Mouse (Mus musculus) stomach, embryonic 14.5 days (tissue): ENCODE measurements around the gene Ift46. TPM values are rescaled to one million over a fixed set of nuclear protein-coding genes. Genes with fewer than 3 reads are reported as not detected.
A peak's percentile ranks its signal among the peaks of the same experiment; 100 is the strongest.
"Not testable (repeated sequence)": the region's sequence is repeated elsewhere in the genome, so short reads cannot be mapped to it uniquely, and the experiment has no call there.

Source experiments
- ATAC-seq: fragments of 200-750 bp; cut with Nextera tagmentation; 2 replicates; pipeline ENCODE4 v1.8.0; 2017; ENCODE audit warnings: low read depth, moderate TSS enrichment; ENCODE audit not compliant: insufficient number of reproducible peaks, insufficient read depth, low FRiP score
- H3K27ac ChIP-seq: fragments of 300-500 bp; sonication (generic); 2 replicates; pipeline ENCODE4 v1.5.1; 2014; ENCODE audit warnings: mild to moderate bottlenecking, low read length, moderate library complexity, mixed read lengths
- H3K27me3 ChIP-seq: fragments of 300-500 bp; sonication (generic); 2 replicates; pipeline ENCODE4 v1.6.1; 2014; ENCODE audit warnings: low read length, control low read depth, mixed read lengths; ENCODE audit not compliant: control insufficient read depth, insufficient read depth
- H3K36me3 ChIP-seq: fragments of 300-500 bp; sonication (generic); 2 replicates; pipeline ENCODE4 v1.6.1; 2014; ENCODE audit warnings: mild to moderate bottlenecking, control low read depth, low read length, moderate library complexity, mixed read lengths; ENCODE audit not compliant: control insufficient read depth, insufficient read depth
- H3K4me1 ChIP-seq: fragments of 300-500 bp; sonication (generic); 2 replicates; pipeline ENCODE4 v1.6.1; 2014; ENCODE audit warnings: low read length, control low read depth, mixed read lengths; ENCODE audit not compliant: control insufficient read depth, insufficient read depth
- H3K4me2 ChIP-seq: fragments of 300-500 bp; sonication (generic); replicated peaks from 2 replicates; pipeline ENCODE4 v1.6.1; 2014; ENCODE audit warnings: low read depth, low read length, control low read depth
- H3K4me3 ChIP-seq: fragments of 300-500 bp; sonication (generic); 2 replicates; pipeline ENCODE4 v1.5.1; 2014; ENCODE audit warnings: low read depth, low read length, control low read depth
- H3K9ac ChIP-seq: fragments of 300-500 bp; sonication (generic); replicated peaks from 2 replicates; pipeline ENCODE4 v1.6.1; 2014; ENCODE audit warnings: low read depth, mild to moderate bottlenecking, control low read depth, low read length, moderate library complexity, mixed read lengths
- H3K9me3 ChIP-seq: fragments of 300-500 bp; sonication (generic); 2 replicates; pipeline ENCODE4 v1.6.1; 2016; ENCODE audit warnings: low read depth, low read length, control low read depth; ENCODE audit not compliant: control insufficient read depth
- WGBS: fragments of 180-500 bp; shearing (Covaris S2); extraction: QIAGEN DNeasy Blood & Tissue Kit; methylation state at CpG from one replicate; pipeline ENCODE4 v1.1.7; 2014; 5-methylcytosine and 5-hydroxymethylcytosine counted together
- polyA plus RNA-seq: library from polyadenylated mRNA; unstranded; fragments of >200 nt; fragmentation: Nextera tagmentation; extraction: Ambion mirVana; gene quantifications from 2 replicates; pipeline ENCODE4 v1.2.1, GENCODE M21; 2014

Ift46 gene
- polyA plus RNA-seq, 1 experiment from 2014 or later = 119 TPM

DNA sequence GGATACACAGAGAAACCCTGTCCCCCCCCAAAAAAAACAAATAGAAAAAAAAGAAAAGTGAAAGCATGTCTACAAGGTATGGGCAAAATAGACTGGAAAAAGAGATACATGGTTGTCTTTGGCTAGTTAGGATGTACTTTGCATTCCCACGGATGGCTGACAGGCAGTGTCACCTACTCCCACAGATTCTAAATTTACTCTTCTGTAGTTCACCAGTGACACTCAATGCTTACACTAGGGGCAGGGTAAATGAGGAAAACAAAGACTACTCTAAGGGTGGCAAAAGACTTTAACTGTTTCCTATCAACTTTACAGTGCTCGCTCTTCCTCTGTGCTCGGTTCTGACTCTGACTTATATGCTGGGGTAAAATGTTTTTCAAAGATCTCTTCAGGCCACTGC lies 21.0 kb upstream of the Ift46 start:
- Histone ChIP-seq H3K36me3 (peaks cover 70% of the 10 kb centered on the region), H3K4me1 (no peaks in the 10 kb centered on the region), H3K4me2 (no peak overlapping the region), H3K27ac (no peak overlapping the region), H3K9me3 (no peaks in the 10 kb centered on the region), H3K4me3 (no peak overlapping the region), H3K27me3 (no peaks in the 10 kb centered on the region), H3K9ac (no peak overlapping the region)
- no peak for ATAC-seq
- WGBS = 93% methylated on average over 3 of the region's 3 CpGs

DNA sequence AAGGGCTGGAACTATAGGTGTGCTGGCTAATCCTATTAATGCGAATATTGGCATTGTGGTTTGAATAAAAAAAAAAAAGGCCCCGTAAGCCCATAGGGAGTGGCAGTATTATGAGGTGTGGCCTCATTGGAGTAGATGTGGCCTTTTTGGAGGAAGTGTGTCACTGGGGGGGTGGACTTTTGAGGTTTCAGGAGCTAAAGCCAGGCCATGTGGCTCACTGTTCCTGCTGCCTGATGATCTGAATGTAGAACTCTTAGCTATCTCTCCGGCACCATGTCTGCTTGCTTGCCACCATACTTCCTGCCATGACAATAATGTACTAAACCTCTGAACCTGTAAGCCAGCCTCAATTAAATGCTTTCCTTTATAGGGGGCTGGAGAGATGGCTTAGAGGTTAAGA lies 20.4 kb upstream of the Ift46 start:
- no peaks in the 10 kb centered on the region for H3K27me3 ChIP-seq
- no peaks in the 10 kb centered on the region for H3K9me3 ChIP-seq
- ATAC-seq = no peak
- no peak overlapping the region for H3K4me3 ChIP-seq
- H3K9ac ChIP-seq = no peak overlapping the region
- no peak overlapping the region for H3K4me2 ChIP-seq
- WGBS = 94% methylated on average over 3 of the region's 3 CpGs
- peaks cover 75% of the 10 kb centered on the region for H3K36me3 ChIP-seq
- H3K4me1 ChIP-seq = no peaks in the 10 kb centered on the region
- no peak overlapping the region for H3K27ac ChIP-seq

DNA sequence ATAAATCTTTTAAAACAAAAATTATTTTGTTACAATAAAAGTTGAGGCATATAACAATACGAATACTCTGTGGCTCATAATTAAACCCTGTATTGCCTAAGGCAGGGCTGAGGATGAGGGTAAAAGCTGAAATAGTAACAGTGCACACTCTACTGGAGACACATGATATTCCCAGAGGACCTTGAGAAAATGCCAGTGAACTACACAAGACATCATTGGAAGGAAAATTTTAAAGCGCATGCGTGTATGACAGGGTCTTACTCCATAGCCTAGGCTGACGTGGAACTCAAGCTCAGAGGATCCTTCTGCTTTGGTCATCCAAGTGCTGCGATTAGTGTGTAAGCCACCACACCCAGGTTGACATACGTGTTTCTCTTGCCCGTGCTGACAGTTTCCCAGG lies 19.2 kb upstream of the Ift46 start:
- Histone ChIP-seq H3K9ac (no peak overlapping the region), H3K4me3 (no peak overlapping the region), H3K9me3 (no peaks in the 10 kb centered on the region), H3K4me1 (no peaks in the 10 kb centered on the region), H3K27me3 (no peaks in the 10 kb centered on the region), H3K4me2 (no peak overlapping the region), H3K27ac (no peak overlapping the region), H3K36me3 (peaks cover 83% of the 10 kb centered on the region)
- 93% methylated on average over 7 of the region's 7 CpGs for WGBS
- no peak for ATAC-seq

DNA sequence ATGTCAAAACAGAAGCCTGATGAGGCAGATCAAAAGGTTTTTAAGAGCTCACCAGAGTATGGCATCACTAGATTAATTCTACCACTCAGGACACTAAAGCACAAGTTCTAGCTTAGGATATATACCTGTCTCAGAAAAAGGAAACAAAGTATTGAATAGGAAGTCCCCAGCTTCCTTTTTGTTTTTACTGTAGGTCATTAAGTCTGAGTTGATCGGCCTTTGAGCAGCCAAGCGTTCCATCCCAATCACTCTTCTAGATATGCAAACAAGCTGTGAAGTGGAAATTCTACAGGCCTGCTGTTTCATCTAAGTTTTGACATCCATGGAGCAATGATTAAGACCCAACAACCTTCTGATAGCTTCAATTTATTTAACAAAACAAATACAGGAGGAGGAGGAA lies 6.8 kb upstream of the Ift46 start:
- 71% methylated on average over 2 of the region's 2 CpGs for WGBS
- H3K9me3 ChIP-seq = no peaks in the 10 kb centered on the region
- H3K4me3 ChIP-seq = no peak overlapping the region
- no peak overlapping the region for H3K4me2 ChIP-seq
- peaks cover 25% of the 10 kb centered on the region for H3K36me3 ChIP-seq
- ATAC-seq = no peak
- peaks cover 10% of the 10 kb centered on the region for H3K4me1 ChIP-seq
- no peaks in the 10 kb centered on the region for H3K27me3 ChIP-seq
- H3K9ac ChIP-seq = no peak overlapping the region
- H3K27ac ChIP-seq = no peak overlapping the region

DNA sequence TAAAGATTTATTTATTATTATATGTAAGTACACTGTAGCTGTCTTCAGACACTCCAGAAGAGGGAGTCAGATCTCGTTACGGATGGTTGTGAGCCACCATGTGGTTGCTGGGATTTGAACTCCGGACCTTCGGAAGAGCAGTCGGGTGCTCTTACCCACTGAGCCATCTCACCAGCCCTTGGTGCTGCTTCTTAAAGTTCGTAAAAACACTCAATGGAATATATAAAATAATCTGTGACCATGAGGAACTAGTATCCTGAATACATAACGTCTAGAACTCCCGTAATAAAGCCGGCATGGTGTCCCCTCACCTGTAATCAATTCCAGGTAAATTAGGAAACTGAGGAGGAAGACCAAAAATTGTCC lies 304 bp downstream of the Ift46 start:
- H3K9ac ChIP-seq, H3K36me3 ChIP-seq, H3K9me3 ChIP-seq, H3K27me3 ChIP-seq, ATAC-seq: not testable (repeated sequence)
- Histone ChIP-seq H3K27ac (peak overlapping the region; percentile 96), H3K4me2 (peak overlapping the region; percentile 25), H3K4me3 (peak overlapping the region; percentile 99), H3K4me1 (peaks cover 14% of the 10 kb centered on the region)
- 41% methylated on average over 7 of the region's 9 CpGs for WGBS

DNA sequence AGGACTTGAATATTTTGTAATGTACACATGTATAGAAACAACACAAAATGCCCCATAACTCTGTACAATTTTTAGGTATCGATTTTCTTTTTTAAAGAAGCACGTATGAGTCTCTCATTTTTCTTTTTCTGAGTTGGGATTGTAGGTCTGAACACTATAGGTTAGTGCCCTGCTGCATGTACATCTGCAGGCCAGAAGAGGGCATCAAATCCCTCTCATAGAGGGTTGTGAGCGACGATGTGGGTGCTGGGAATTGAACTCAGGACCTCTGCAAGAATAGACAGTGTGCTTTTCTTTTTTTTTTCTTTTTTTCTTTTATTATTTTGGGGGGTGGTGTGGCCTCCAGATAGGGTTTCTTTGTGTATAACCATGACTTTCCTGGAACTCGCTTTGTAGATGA lies 3.7 kb downstream of the Ift46 start:
- WGBS = 84% methylated on average over 5 of the region's 5 CpGs
- ATAC-seq = no peak
- Histone ChIP-seq H3K4me1 (peaks cover 3% of the 10 kb centered on the region; the same call in 1 of the 2 replicates), H3K36me3 (peaks cover 11% of the 10 kb centered on the region; the same call in 1 of the 2 replicates), H3K27me3 (no peaks in the 10 kb centered on the region), H3K9me3 (no peaks in the 10 kb centered on the region), H3K4me3 (no peak overlapping the region), H3K9ac (no peak overlapping the region), H3K27ac (no peak overlapping the region), H3K4me2 (no peak overlapping the region)

DNA sequence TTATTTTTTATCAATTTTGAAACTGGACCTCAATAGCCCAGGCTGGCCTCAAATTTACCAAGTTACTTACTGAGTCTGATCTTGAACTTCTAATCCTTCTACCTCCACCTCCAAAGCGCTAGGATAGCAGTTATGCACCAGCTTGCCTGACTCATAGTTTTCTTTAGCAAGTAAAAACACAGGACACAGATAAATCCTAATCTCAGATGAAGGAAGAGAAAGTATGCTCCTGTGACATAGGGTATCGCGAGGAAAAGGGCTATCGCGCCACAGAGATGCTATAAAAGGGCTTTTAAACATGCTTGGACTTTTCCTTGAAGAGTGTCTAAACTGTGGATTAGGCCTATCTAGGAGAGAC lies 4.7 kb downstream of the Ift46 start:
- Histone ChIP-seq H3K4me3 (no peak overlapping the region), H3K9me3 (no peaks in the 10 kb centered on the region), H3K4me1 (0 out of 2 replicates have a peak, but pooled peaks cover 3% of the 10 kb centered on the region), H3K27ac (peak overlapping the region; percentile 76), H3K4me2 (no peak overlapping the region), H3K9ac (no peak overlapping the region), H3K27me3 (no peaks in the 10 kb centered on the region), H3K36me3 (peaks cover 11% of the 10 kb centered on the region; the same call in 1 of the 2 replicates)
- ATAC-seq = no peak
- WGBS = 26% methylated on average over 5 of the region's 5 CpGs

DNA sequence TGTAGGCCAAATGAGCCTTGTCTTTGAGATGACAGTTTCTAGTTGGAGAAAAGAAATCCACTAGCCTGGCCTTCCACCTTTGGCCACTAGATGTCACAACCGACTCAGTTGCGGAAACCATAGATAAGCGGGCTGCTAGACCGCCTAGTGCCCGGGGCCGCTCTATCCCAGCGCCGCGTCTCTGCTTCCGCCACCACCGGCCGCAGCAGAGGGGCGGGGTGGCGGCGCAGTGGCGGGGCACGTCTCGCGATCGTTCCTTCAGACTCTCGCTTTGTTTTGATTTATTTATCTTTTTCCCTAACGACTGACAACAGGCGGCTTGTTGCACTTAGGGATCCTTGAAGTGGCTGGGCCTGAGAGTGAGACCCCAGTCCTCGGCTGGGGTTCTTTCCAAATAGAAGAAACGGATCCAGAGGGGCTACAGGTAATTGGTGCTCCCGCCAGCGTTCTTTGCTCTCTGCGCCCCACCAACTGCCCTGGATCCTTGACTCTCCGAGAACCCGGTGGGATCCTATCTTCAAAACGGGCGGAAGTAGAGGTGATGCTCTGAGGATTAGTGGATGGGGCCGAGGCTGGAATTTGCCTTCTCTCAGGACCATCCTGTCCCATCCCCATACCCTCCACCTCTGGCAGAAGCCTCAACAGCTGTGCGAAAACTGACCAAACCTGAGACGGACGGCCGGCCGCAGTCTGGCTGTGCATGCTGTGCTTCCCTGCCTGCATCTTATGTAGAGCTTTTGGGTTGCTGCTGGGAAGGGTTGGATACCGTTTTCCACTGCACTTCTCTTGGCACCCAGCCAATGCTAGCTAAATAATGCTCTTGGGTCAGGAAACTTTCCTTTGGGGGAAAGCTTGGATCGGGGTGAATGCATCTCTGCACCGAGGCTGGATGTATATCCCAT lies 5.3 kb downstream of the Ift46 start:
- H3K27ac ChIP-seq = peak overlapping the region; percentile 82
- H3K4me3 ChIP-seq = peak overlapping the region; percentile 67
- no peaks in the 10 kb centered on the region for H3K9me3 ChIP-seq
- H3K9ac ChIP-seq = peak overlapping the region; percentile 64
- H3K27me3 ChIP-seq = no peaks in the 10 kb centered on the region
- ATAC-seq = peak; percentile 100
- peaks cover 11% of the 10 kb centered on the region; the same call in 1 of the 2 replicates for H3K36me3 ChIP-seq
- WGBS = under 1% methylated on average over 41 of the region's 41 CpGs
- H3K4me1 ChIP-seq = 0 out of 2 replicates have a peak, but pooled peaks cover 3% of the 10 kb centered on the region
- peak overlapping the region; percentile 73 for H3K4me2 ChIP-seq
